In the genomic region with DNA sequence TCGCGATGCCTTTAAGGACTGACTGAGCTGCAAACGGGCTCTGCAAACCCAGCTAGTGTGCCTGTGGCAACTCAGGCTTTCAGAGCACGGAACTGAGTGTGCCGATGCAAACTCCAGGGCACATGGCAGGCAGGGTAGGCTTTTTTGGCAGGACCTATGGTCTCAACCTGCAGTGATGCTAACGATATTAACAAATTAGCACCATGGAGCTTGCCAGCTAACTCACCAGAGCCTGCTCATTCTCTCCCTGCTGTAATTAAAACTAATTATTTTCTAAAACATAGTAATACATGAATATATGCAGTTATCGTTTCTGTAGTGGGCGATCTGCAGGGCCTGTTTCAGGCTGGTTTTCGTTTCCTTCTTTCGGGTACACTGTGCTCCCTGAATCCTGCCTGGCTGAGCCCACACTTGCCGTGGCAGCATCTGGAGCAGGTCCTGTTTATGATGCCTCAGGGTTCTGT, we compare ENCODE assay signal across 9 mouse cellular contexts.
A peak's percentile ranks its signal among the peaks of the same experiment; 100 is the strongest.
DNase-seq lines count a peak whose midpoint lies in the region; ATAC-seq and TF ChIP-seq lines count a peak whose summit lies in the region.
"Had no signal": no experiment of that assay in that cellular context is flagged by ENCODE, and none has a peak within 500 bp of the region (broad histone marks: within the 10 kb centered on the region; RNA-seq: fewer than 3 reads in every experiment).

No protein-coding gene starts in this region.

- no peak overlapping the region for H3K4me3 ChIP-seq in limb, embryonic 13.5 days
- no peak overlapping the region for H3K4me3 ChIP-seq in limb, embryonic 10.5 days
- no peak overlapping the region for H3K4me3 ChIP-seq in embryonic facial prominence, embryonic 15.5 days (replicated peaks)
- no peak overlapping the region for H3K4me3 ChIP-seq in layer of hippocampus, adult 2 months
- H3K4me3 ChIP-seq in neural tube, embryonic 15.5 days (replicated peaks), result no peak overlapping the region

- WGBS in limb, embryonic 13.5 days, result 58% methylated on average over 11 of the region's 11 CpGs
- WGBS in limb, embryonic 10.5 days, result 89% methylated on average over 11 of the region's 11 CpGs
- 39% methylated on average over 11 of the region's 11 CpGs for WGBS in embryonic facial prominence, embryonic 15.5 days
- 50% methylated on average over 11 of the region's 11 CpGs for WGBS in neural tube, embryonic 15.5 days

- no peak for TF ChIP-seq CTCF in layer of hippocampus, adult 2 months (conservative IDR thresholded peaks at IDR 0.05)

- no peaks in the 10 kb centered on the region for H3K27me3 ChIP-seq in limb, embryonic 13.5 days
- H3K27me3 ChIP-seq in limb, embryonic 10.5 days (ENCODE audit: low read depth, poor library complexity, severe bottlenecking), result no peaks in the 10 kb centered on the region
- no peaks in the 10 kb centered on the region for H3K27me3 ChIP-seq in embryonic facial prominence, embryonic 15.5 days
- H3K27me3 ChIP-seq in neural tube, embryonic 15.5 days (replicated peaks), result no peaks in the 10 kb centered on the region

- peak overlapping the region; percentile 19; the same call in 1 of the 2 replicates for H3K9ac ChIP-seq in limb, embryonic 13.5 days
- H3K9ac ChIP-seq in embryonic facial prominence, embryonic 15.5 days, result no peak overlapping the region
- no peak overlapping the region for H3K9ac ChIP-seq in neural tube, embryonic 15.5 days (replicated peaks)

- peaks cover 18% of the 10 kb centered on the region for H3K4me1 ChIP-seq in limb, embryonic 13.5 days
- H3K4me1 ChIP-seq in limb, embryonic 10.5 days, result no peaks in the 10 kb centered on the region
- H3K4me1 ChIP-seq in embryonic facial prominence, embryonic 15.5 days, result peaks cover 28% of the 10 kb centered on the region
- H3K4me1 ChIP-seq in neural tube, embryonic 15.5 days, result peaks cover 44% of the 10 kb centered on the region

- H3K27ac ChIP-seq in limb, embryonic 13.5 days, result no peak overlapping the region
- H3K27ac ChIP-seq in limb, embryonic 10.5 days, result no peak overlapping the region
- peak overlapping the region; percentile 2; the same call in 1 of the 2 replicates for H3K27ac ChIP-seq in embryonic facial prominence, embryonic 15.5 days (replicated peaks)
- H3K27ac ChIP-seq in layer of hippocampus, adult 2 months, result peak overlapping the region; percentile 90
- peak overlapping the region; percentile 48 for H3K27ac ChIP-seq in neural tube, embryonic 15.5 days (replicated peaks)

- no peaks in the 10 kb centered on the region for H3K9me3 ChIP-seq in limb, embryonic 13.5 days
- H3K9me3 ChIP-seq in limb, embryonic 10.5 days (replicated peaks), result no peaks in the 10 kb centered on the region
- H3K9me3 ChIP-seq in embryonic facial prominence, embryonic 15.5 days (replicated peaks), result no peaks in the 10 kb centered on the region
- H3K9me3 ChIP-seq in neural tube, embryonic 15.5 days (replicated peaks), result no peaks in the 10 kb centered on the region

- H3K4me2 ChIP-seq in limb, embryonic 13.5 days (replicated peaks), result no peak overlapping the region
- no peak overlapping the region for H3K4me2 ChIP-seq in embryonic facial prominence, embryonic 15.5 days (replicated peaks)
- H3K4me2 ChIP-seq in neural tube, embryonic 15.5 days, result no peak overlapping the region

- no peak for ATAC-seq in limb, embryonic 13.5 days (ENCODE audit: low FRiP score, low read depth)
- ATAC-seq in embryonic facial prominence, embryonic 15.5 days (ENCODE audit: insufficient number of reproducible peaks, low FRiP score, low TSS enrichment, low read depth), result no peak
- ATAC-seq in neural tube, embryonic 15.5 days (ENCODE audit: low FRiP score), result peak; percentile 62

- no peak for DNase-seq in limb, embryonic 10.5 days (ENCODE audit: low spot score)
- peak; percentile 71 to 82 for DNase-seq in layer of hippocampus, adult 2 months (ENCODE audit: low spot score in 2 of 2)
- DNase-seq in natural killer cell, adult 2 months (ENCODE audit: low spot score in 2 of 2), result no peak
- no peak for DNase-seq in urinary bladder, adult 2 months (ENCODE audit: low spot score)
- DNase-seq: adrenal gland, postnatal 25 days; liver had no signal

- peaks cover 50% of the 10 kb centered on the region for H3K36me3 ChIP-seq in limb, embryonic 13.5 days
- peaks cover 63% of the 10 kb centered on the region for H3K36me3 ChIP-seq in limb, embryonic 10.5 days
- peaks cover 34% of the 10 kb centered on the region for H3K36me3 ChIP-seq in embryonic facial prominence, embryonic 15.5 days
- H3K36me3 ChIP-seq in neural tube, embryonic 15.5 days, result peaks cover 24% of the 10 kb centered on the region

Comparison
In these comparisons a context has a peak if more than half of its experiments do, and no peak if none do; other contexts are left out.
1. H3K27ac ChIP-seq: peak in embryonic facial prominence, embryonic 15.5 days (single experiment), layer of hippocampus, adult 2 months (single experiment) and neural tube, embryonic 15.5 days (single experiment); none in limb, embryonic 13.5 days (single experiment) and limb, embryonic 10.5 days (single experiment).
2. DNase-seq: peak in layer of hippocampus, adult 2 months (2 of 2); none in limb, embryonic 10.5 days (single experiment), natural killer cell, adult 2 months (0 of 2) and urinary bladder, adult 2 months (single experiment).